Mouse (Mus musculus) bone marrow, adult 2 months (tissue): ENCODE results near the gene Exd2.

Experiments
- CTCF ChIP-seq: fragments of 200-500 bp; IDR thresholded peaks from 2 replicates; pipeline ENCODE4 v1.5.1; 2011; ENCODE audit warnings: low read length, control low read depth; ENCODE audit not compliant: control insufficient read depth, insufficient read depth
- POLR2A ChIP-seq: fragments of 200-500 bp; IDR thresholded peaks from 2 replicates; pipeline ENCODE4 v1.6.1; 2011; ENCODE audit warnings: low read depth, mild to moderate bottlenecking, control low read depth, low read length, borderline replicate concordance; ENCODE audit not compliant: control insufficient read depth

GRCm38 (mm10) chr12:80507041-80507745, 44.3 kb downstream of the Exd2 start:
- TF ChIP-seq CTCF (no peak), POLR2A (no peak)
